Mouse (Mus musculus) embryonic fibroblast, embryonic 13.5 days (primary cell): ENCODE results near the gene Foxm1. TPM values are rescaled to one million over a fixed set of nuclear protein-coding genes. Genes with fewer than 3 reads are reported as not detected.

Experiments used
- H3K27ac ChIP-seq: 2 replicates; pipeline ENCODE4 v1.5.1; 2012; ENCODE audit warnings: low read length, control low read depth, inconsistent platforms; ENCODE audit not compliant: insufficient read depth
- H3K4me1 ChIP-seq: 2 replicates; pipeline ENCODE4 v1.6.1; 2011; ENCODE audit warnings: low read length; ENCODE audit not compliant: control insufficient read depth, insufficient read depth
- H3K4me3 ChIP-seq: 2 replicates; pipeline ENCODE4 v1.5.1; 2011; ENCODE audit warnings: mild to moderate bottlenecking, control low read depth, low read length; ENCODE audit not compliant: insufficient read depth
- CTCF ChIP-seq: IDR thresholded peaks from 2 replicates; pipeline ENCODE4 v1.5.1; 2011; ENCODE audit warnings: mild to moderate bottlenecking, control low read depth, low read length, moderate library complexity, borderline replicate concordance; ENCODE audit not compliant: insufficient read depth
- POLR2A ChIP-seq: IDR thresholded peaks from 2 replicates; pipeline ENCODE4 v1.6.1; 2011; ENCODE audit warnings: low read depth, mild to moderate bottlenecking, control low read depth, low read length, moderate library complexity
- polyA plus RNA-seq: library from polyadenylated mRNA; stranded (reverse); fragments of >200 nt; gene quantifications from 2 replicates; pipeline ENCODE4 v1.2.4, GENCODE M21; 2011; ENCODE audit warnings: low read depth; ENCODE audit not compliant: missing spikeins, insufficient read length

Foxm1 gene
- 41.6 and 45.7 TPM in 2 replicates for polyA plus RNA-seq

DNA sequence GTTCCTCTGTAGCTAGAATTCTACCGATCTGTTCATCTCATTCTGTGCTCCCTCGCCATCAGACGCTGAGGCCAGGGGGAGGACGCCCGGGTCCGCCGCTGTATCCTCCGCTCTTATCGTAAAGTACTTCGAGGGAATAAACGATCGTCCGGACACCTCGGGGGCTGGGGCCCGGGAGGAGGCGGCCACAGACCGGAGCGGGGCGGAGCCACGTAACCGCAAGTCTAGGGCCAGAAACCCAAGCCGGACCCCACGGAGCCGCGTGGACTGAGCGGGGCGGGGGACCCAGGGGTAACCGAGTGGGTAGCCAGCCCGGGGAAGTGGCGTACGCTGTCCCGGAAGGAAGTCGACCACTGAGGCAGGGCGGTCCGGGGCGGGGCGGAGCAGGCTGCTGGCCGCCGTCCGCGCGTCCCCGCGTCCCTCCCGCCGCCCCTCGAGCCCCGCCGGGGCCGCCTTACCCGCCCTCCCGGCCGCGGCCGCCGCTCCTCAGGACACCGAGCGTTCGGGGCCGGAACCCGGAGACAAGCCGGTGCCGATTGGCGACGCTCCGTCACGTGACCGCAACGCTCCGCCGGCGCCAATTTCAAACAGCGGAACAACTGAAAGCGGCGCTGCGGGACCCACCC, at the start of gene Foxm1, which contains the start of gene Rhno1:
Foxm1 (plus strand) TSS at position 587 of the 626 bp plus-strand sequence.
Rhno1 (minus strand) TSS at position 531 of the 626 bp plus-strand sequence.
- peak; percentile 58; the same call in 1 of the 2 replicates for TF ChIP-seq POLR2A
- TF ChIP-seq CTCF = no peak
- peak within 1 kb of the TSS; percentile 94 for H3K27ac ChIP-seq
- peak within 1 kb of the TSS; percentile 98 for H3K4me3 ChIP-seq
- H3K4me1 ChIP-seq = peaks cover 12% of the 10 kb centered on the region; the same call in 1 of the 2 replicates

DNA sequence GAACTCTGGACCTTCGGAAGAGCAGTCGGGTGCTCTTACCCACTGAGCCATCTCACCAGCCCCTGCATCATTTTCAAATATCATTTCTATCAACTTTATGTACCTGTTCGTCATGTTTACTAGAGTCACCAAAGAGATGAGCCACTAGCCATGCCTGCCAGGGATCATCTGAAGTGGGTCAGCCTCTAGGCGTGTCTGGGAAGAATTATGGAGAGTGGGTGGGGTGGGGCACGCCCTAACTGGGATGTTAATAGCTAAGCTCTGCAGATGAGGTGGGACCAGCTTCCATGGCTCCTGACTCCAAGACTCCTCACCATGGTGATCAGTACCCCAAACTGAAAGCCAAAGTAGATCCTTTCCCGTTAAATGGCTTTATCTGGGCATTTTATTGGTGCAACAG, 48.0 kb upstream of the Foxm1 start:
- Histone ChIP-seq H3K4me1 (no peaks in the 10 kb centered on the region), H3K27ac (no peak overlapping the region), H3K4me3 (no peak overlapping the region)
- TF ChIP-seq POLR2A (no peak), CTCF (no peak)

DNA sequence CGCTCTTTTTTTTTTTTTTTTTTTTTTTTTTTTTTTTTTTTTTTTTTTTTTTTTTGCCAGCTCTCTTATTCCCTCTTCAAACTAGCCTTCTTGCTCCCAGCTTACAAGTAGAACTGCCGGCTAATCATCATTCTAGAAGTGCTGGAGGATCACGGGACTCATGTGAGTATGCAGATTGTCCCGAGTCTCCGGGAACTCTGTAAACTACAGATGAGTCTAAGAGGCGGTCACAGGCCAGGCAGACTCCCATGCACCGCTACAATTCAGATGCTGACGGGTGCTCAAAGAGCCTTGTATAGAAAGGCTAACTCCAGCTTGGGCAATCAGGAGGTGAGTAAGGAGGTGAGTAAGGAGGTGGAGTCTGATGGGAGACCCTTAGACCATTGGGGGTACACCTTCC, 47.2 kb upstream of the Foxm1 start:
- no peaks in the 10 kb centered on the region for H3K4me1 ChIP-seq
- H3K4me3 ChIP-seq = no peak overlapping the region
- no peak overlapping the region for H3K27ac ChIP-seq
- TF ChIP-seq CTCF (no peak), POLR2A (no peak)

GRCm38 (mm10) chr6:128318317-128318716, 44.5 kb upstream of the Foxm1 start:
- H3K4me3 ChIP-seq = no peak overlapping the region
- no peak for TF ChIP-seq CTCF
- no peak for TF ChIP-seq POLR2A
- H3K4me1 ChIP-seq = no peaks in the 10 kb centered on the region
- H3K27ac ChIP-seq = no peak overlapping the region

DNA sequence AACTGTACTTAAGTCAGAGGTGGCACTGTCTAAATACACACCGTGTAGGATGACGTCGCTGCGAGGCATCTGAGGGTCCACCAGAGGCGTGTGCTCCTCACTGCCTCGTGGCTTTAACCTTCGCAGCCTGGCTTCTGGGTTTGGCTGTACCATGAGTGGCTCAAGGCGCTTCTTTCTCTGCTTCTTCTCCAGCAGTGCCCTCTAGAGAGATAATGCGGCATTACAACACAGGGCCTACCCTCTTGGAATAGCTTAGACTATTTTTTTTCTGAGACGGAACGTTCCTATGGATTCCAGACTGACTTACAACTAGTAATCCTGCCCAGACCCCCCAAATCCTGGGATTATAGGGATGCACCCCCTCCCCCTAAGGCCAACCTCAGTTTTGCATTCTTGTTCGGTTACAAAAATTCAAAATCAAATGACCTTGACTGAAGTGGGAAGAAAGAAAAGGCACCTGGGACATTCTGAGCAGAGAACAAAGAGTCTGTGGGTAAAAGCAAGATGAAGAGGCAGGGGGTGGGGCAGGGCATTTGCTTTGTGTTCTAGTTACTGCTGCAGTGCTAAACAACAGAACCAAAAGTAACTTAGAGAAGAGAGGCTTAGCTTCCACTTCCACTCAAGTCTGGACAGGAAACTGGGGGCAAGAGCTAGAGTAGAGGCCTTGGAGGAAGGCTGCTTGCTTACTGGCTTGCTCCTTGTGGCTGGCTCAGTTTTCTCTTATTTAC, 28.2 kb upstream of the Foxm1 start:
- TF ChIP-seq POLR2A = no peak
- Histone ChIP-seq H3K4me3 (no peak overlapping the region), H3K4me1 (peaks cover 5% of the 10 kb centered on the region; the same call in 1 of the 2 replicates), H3K27ac (no peak overlapping the region; the same call in 1 of the 2 replicates)

GRCm38 (mm10) chr6:128337467-128337866, 25.3 kb upstream of the Foxm1 start:
- Histone ChIP-seq H3K27ac (no peak overlapping the region), H3K4me1 (peaks cover 10% of the 10 kb centered on the region), H3K4me3 (no peak overlapping the region)
- TF ChIP-seq POLR2A = no peak
- no peak for TF ChIP-seq CTCF

DNA sequence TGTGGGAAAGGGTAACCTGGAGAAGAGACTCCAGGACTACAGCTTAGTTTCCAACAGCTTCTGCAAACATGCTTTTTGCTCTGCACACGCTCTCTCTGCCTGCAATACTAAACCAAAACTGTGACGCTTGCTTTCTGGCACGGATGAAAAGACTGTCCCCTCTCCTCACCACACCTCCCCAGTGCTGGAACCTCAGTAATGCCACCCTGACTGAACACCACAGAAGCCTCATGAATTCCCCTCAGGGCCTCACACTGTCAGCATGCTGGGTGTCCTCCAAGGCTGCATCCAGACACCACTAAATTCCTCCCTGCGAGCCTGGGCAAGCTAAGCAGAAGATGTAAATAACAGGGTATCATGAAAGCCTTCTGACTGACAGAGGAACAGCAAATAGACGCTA, 23.9 kb upstream of the Foxm1 start:
- Histone ChIP-seq H3K4me1 (peaks cover 17% of the 10 kb centered on the region), H3K4me3 (no peak overlapping the region), H3K27ac (0 out of 2 replicates have a peak overlapping the region, but pooled peaks have one; percentile 2)
- TF ChIP-seq POLR2A (no peak), CTCF (no peak)

DNA sequence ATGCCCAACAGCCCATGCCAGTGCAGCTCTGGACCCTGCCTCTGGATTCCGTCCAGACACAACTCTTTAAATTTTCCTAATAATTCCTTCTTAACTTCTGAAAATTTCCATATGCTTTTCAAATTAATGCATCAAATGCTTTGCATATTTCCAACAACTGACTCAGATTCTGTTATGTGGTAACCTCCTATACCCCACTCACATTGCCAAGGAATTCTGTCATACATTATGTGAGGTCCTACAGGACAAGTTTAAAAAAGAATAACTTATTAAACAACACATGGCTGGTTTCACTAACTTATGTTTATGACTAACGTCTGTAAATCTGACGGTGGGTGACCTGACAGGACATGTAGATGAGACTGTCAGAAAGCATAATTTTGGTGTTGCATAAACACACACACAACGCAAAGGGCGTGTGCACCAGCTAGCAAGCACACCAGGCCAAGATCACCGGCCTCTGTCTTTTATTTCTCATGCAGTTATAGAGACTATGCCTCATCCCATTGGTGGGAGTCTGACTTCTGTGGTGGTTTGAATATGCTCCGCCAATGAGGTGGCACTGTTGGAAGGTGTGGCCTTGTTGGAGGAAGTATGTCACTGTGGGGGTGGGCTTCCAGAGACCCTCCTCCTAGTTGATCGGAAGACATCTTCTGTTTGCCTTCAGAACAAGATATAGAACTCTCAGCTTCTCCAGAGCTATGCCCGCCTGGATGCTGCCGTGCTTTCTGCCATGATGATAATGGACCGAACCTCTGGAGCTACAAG, 20.6 kb upstream of the Foxm1 start:
- peak overlapping the region; percentile 63 for H3K27ac ChIP-seq
- no peak for TF ChIP-seq POLR2A
- no peak for TF ChIP-seq CTCF
- H3K4me3 ChIP-seq = no peak overlapping the region
- peaks cover 17% of the 10 kb centered on the region for H3K4me1 ChIP-seq

GRCm38 (mm10) chr6:128345623-128346022, 17.1 kb upstream of the Foxm1 start:
- H3K4me1 ChIP-seq = peaks cover 14% of the 10 kb centered on the region
- TF ChIP-seq CTCF (no peak), POLR2A (no peak)
- H3K4me3 ChIP-seq = no peak overlapping the region
- H3K27ac ChIP-seq = no peak overlapping the region
